Mouse (Mus musculus): ENCODE measurements around the gene Tspan5.

The Tspan5 gene

DNA sequence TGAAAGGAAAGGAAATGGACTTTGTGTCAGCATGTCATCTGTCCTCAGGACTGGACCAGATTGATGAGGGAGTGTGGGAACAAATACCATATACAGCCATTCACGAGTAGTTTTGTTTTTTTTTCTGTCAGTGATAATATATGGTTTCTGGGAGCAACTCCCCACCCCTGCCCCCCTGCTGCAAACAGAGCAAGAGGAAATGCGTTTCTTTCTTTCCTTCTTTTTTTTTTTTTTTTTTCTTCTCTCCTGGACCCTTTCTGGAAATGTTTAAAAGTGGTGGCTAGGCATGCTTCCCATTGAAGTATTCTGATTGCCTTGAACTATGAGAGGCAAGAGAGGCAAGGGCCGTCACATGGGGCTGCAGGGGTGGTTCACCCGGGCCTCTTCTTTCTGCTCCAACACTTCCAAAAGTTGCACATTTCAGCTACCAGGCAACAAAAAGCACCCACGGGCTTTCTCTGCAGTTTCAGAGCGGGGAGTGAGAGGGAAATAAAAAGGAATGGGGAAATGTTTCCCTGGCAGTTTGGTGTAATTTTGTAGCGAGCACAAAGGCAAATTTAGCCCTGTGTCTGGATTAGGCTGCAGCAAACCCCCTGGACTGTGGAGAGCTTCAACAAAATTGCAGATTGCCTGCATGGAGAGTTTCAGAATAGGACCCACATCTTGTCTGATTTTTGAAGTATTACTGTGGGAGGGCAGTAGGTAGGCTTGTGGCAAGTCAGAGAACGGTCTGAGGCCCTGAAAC, 2.2 kb downstream of the Tspan5 start:
- DNase-seq (ENCODE audit: low read depth, low spot score): peak; percentile 42

- DNase-seq (ENCODE audit: low read depth, low spot score): peak; percentile 51
Observed at GRCm38 (mm10) chr3:138745091-138745490, 3.1 kb downstream of the Tspan5 start.

GRCm38 (mm10) chr3:138745596-138745995, 3.6 kb downstream of the Tspan5 start:
- DNase-seq (ENCODE audit: low read depth, low spot score): peak; percentile 54

GRCm38 (mm10) chr3:138746556-138746955, 4.6 kb downstream of the Tspan5 start:
- no peak for DNase-seq (ENCODE audit: low read depth, low spot score)

DNA sequence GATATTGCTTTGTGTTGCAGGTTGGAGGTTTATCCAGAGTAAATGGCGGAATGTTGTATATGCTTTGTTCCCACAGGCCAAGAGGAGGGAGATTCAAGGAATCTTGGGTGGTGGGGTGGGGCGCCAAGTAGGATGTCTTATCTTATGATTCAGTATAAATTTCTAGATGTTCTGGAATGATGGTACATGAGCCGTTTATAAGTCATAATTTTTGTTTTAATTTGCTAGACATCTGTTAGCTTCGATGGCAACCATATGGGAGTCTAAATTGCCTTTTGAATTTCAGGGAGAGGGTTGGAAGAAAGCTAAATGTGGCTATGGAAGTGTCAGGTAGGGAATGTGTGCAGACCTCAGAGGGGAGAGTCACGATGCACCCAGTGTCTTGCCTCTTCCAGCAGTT, 5.0 kb downstream of the Tspan5 start:
- peak; percentile 80 for DNase-seq (ENCODE audit: low read depth, low spot score)

DNA sequence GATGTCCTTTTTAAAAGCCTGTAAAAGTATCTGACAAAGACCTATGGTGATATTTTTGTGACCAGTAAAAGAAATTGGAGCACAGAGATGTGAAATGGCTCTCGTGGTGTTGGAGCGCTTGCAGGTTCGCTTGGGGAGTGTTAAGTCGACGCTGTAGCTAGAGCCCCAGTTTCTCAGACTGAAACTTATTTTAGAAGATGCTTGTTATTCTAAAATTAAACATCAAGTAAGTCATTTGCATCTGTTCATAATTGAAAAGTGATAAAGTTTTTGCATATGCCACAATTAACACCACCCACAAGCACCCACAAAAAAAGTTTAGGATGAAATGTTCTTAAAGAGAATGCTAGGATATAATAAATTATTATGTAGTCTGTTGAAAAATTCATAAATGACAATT, 6.0 kb downstream of the Tspan5 start:
- DNase-seq (ENCODE audit: low read depth, low spot score): peak; percentile 77

DNA sequence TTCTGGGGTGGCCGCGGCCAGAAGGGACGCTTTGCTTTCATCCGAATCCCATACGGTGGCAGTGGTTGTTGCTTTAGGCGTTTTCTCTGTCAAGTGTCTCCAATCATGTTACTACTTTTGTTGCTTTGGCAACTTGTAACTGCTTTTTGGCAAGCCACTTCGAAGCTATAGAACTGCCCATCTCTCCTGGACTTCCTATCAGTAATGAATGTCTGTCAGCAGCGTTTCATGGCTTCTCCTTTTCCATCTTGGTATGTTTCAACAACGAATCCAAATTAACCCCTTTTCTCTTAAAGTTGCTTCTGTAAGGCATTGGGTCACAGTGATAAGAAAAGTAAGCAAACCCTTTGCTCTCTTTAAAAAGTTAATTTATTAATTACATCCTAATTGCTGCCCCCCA, 7.7 kb downstream of the Tspan5 start:
- no peak for DNase-seq (ENCODE audit: low read depth, low spot score)

DNA sequence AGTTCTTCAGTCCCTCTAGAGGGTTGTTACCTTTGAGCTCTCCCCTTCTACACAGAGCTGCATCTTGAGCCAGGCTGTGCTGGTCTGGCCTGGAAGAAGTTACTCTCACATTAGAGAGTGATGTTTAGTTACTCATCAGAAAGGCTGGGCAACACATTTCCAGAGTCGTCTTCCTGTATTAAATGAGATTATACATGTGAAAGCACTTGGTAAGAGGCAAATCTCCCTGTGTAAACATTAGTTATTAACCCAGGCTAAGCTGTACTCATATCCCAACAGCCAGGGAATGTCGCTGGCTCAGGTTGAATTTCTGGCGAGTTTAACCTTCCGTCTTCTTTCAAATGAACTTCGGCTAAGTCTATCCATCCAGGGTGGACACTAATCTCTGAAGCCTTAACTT, 9.3 kb downstream of the Tspan5 start:
- no peak for DNase-seq (ENCODE audit: low read depth, low spot score)

GRCm38 (mm10) chr3:138752056-138752455, 10.1 kb downstream of the Tspan5 start:
- no peak for DNase-seq (ENCODE audit: low read depth, low spot score)

DNA sequence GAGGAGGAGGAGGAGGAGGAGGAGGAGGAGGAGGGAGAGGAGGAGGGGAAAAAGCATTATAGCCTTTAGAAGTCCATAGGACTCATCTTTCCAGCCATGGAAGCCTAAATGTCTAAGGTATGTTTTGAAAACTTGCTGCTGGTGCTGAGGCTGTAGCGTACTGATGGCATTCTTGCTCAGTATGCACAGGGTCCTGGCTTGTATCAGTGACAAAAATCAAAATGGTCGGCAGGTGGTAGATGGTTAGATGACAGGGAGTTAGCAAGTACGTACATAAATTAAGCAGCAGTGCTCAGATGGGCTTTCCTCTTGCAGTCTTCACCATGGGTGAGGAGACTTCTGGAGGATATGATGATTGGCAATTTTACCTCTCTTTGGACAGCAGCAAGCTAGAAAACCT, 10.8 kb downstream of the Tspan5 start:
- DNase-seq (ENCODE audit: low read depth, low spot score): no peak

DNA sequence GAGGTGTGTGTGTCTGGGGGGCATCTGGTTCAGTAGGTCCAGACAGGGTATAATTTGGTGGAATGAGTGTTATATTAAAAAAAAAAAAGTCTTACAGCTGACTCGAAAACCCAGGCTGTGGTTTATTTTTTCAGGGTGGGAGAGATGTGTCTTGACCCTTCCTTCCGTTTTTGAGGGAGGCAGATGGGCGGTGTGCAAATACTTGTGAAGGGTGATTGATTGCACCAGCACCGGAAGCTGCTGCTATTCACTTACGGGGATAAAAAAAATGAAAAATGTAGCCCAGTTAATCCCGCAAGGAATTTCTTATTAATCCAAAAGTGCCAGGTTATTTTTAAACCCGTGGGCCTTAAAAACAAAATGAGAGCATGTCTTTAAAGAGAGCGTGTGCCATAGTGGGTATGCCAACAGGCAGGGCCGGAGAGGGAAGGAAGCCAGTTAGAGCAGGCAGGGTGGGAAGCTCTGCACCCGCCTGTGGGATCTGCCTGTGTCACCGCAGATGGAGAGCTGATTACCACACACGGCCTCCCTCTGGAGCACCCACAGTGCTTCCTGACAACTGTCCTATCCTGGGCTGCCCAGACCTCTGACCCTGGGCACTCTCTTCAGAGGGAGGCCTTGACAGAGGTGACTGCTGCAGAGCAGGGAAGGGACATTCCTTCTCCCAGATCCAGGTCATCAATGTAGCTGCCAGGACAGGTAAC, 11.3 kb downstream of the Tspan5 start:
- DNase-seq (ENCODE audit: low read depth, low spot score): peak; percentile 83

GRCm38 (mm10) chr3:138754328-138754727, 12.3 kb downstream of the Tspan5 start:
- no peak for DNase-seq (ENCODE audit: low read depth, low spot score)

DNA sequence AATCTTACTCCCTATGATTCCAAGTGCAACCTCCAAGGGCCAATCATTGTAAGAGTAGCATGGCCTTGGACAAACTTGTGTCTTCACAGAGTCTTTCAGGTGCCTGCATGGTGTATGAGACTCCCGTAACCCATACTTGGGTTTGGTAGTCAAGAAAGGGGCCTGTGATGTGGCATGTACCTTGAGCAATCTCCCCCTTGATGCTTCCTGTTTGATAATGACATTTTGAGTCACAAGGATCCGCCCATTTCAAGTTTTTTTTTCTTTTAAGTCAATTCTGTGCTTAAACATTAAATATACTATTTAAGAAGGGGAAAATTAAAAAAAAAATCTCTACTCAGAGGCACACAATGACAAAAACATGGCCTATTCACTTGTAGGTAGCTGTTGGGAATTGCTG, 15.3 kb downstream of the Tspan5 start:
- DNase-seq (ENCODE audit: low read depth, low spot score): no peak

DNA sequence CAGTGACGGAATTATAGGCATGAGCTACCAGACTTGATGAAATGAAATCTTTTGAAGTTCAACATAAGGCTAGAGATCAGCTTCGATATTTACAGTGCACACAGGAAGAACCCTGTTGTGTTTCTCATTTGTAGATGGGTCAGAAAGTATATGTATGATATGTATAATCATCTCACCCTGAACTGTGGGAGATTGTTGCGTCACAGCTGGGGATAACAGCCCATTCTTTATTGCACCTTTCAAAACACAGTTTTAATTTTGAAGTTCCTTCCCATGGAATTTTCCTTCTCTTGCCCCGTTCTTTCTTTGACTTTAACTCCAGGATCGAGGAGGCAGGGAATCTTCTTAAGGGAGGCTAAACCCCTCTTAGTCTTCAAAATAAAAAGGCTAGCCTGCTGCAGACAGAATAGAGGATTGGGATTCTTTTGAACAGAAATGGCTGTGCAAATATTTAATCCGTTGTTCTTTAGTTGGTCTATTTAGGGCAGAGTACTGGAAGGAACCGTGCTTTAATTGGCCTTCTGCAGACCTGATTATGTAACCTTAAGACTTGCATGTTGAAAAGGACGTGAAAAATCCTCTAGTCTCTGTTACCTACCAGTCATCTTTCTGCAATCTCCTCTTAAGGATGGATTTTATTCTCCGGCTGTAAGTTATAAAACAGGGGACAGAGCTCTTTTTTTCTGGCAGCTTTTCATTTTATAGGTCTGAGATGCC, 18.1 kb downstream of the Tspan5 start:
- peak; percentile 74 for DNase-seq (ENCODE audit: low read depth, low spot score)

DNA sequence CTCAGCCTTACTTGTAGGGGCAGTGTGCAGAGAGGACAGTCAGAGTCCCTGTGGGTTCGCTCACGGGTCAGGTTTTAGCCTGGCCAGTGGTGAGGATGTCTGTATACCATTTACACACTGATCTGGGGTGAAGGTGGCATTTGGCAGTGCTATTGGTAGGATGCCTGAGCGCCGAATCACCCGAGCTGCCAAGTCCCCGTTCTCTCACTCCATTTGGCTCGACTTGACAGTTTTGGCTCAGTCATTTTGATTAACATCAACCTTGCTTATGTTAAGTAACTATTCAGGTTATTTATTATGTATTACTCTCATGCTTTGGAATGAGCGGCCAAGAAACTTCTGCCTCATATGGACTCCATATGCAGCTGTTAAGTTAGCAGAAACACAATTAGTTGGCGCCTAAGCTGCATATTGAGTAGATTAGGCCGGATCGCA, 18.7 kb downstream of the Tspan5 start:
- DNase-seq (ENCODE audit: low read depth, low spot score): peak; percentile 92

GRCm38 (mm10) chr3:138761531-138761930, 19.5 kb downstream of the Tspan5 start:
- peak; percentile 72 for DNase-seq (ENCODE audit: low read depth, low spot score)

DNA sequence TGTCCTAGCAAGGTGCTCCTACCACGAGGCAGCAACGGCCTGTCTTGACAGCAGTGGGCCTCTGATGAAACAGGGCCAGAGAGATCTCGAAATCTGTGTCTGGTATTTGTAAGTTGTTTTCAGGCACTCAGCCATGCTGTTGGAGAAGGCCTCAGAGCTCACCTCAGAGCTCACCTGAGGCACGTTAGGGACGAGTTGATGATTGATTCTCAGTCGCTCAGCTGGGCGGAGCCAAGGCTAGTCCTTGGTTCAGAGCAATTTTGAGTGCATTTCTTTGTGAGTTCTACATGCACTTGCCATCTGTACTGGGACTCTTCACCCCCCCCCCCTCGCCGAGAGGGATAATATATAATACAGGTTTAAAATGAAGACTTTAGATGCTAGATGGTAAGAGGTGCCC, 21.9 kb downstream of the Tspan5 start:
- no peak for DNase-seq (ENCODE audit: low read depth, low spot score)

DNA sequence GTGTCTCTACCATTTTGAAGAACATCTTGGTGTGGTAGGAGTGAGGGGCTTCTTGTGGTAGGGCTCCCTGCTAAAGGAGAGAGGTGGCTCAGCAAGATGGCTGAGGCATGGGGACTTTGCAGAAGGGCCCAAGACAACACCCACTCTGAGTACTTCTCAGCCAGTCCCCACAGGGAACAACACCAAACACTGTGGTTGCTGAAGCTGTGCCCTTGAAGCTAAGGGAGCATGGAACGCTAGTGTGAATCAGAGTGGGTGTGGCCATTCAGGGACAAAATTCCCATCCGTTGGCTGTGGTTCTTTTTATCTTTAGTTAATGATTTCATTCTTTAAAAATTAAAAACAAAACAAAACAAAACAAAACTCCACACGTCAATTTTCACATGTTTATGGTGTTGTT, 22.8 kb downstream of the Tspan5 start:
- DNase-seq (ENCODE audit: low read depth, low spot score): no peak

- no peak for DNase-seq (ENCODE audit: low read depth, low spot score)
Observed at GRCm38 (mm10) chr3:138767034-138767433, 25.0 kb downstream of the Tspan5 start.

DNA sequence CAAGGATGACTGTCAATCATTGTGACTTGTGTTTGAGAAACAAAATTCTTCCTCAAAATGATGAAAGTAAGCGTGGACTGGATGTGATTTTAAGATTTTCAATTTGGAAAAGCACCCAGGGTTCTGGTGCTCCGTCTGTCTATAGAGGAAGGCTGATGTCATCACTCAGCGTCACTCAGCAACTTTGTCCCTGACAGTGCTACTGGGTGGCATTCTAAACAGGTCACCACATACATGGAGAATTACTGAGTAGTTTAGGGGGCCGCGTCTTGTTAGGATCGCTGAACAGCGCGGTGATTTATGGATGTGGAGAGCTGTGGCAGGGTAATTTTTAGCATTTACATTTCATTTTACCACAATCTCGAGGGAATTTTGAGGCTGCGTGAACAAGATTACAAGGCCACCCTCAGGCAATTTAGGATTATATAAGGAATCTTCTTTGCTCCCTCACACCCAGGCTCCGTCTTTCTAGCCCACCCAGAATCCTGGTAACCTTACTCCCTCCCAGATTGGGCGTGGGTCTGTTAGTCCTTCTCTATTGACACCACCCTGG, 26.6 kb downstream of the Tspan5 start:
- DNase-seq (ENCODE audit: low read depth, low spot score): no peak

- peak; percentile 92 for DNase-seq (ENCODE audit: low read depth, low spot score)
Observed at GRCm38 (mm10) chr3:138770650-138771331, 28.8 kb downstream of the Tspan5 start.

Measured in brain, adult 2 months (tissue).